Mouse (Mus musculus) midbrain, embryonic 12.5 days (tissue): ENCODE results near the gene Camta2. TPM values are rescaled to one million over a fixed set of nuclear protein-coding genes. Genes with fewer than 3 reads are reported as not detected.
A peak's percentile ranks its signal among the peaks of the same experiment; 100 is the strongest.

Experiments used
- ATAC-seq: fragments of 200-750 bp; cut with Nextera tagmentation; 2 replicates; pipeline ENCODE4 v1.8.0; 2017; ENCODE audit warnings: low read depth, moderate TSS enrichment, moderate library complexity; ENCODE audit not compliant: low FRiP score
- H3K27ac ChIP-seq: fragments of 300-500 bp; sonication (generic); replicated peaks from 2 replicates; pipeline ENCODE4 v1.5.1; 2016; ENCODE audit warnings: mild to moderate bottlenecking
- H3K27me3 ChIP-seq: fragments of 300-500 bp; sonication (generic); 2 replicates; pipeline ENCODE4 v1.6.1; 2016; ENCODE audit warnings: mild to moderate bottlenecking
- H3K36me3 ChIP-seq: fragments of 300-500 bp; sonication (generic); 2 replicates; pipeline ENCODE4 v1.6.1; 2016
- H3K4me1 ChIP-seq: fragments of 300-500 bp; sonication (generic); 2 replicates; pipeline ENCODE4 v1.6.1; 2016
- H3K4me2 ChIP-seq: fragments of 300-500 bp; sonication (generic); replicated peaks from 2 replicates; pipeline ENCODE4 v1.6.1; 2016; ENCODE audit warnings: mild to moderate bottlenecking, moderate library complexity
- H3K4me3 ChIP-seq: fragments of 300-500 bp; sonication (generic); 2 replicates; pipeline ENCODE4 v1.5.1; 2016; ENCODE audit warnings: mild to moderate bottlenecking
- H3K9ac ChIP-seq: fragments of 300-500 bp; sonication (generic); replicated peaks from 2 replicates; pipeline ENCODE4 v1.6.1; 2016; ENCODE audit warnings: mild to moderate bottlenecking, moderate library complexity
- H3K9me3 ChIP-seq: fragments of 300-500 bp; sonication (generic); 2 replicates; pipeline ENCODE4 v1.6.1; 2016; ENCODE audit warnings: mild to moderate bottlenecking
- WGBS: fragments of 180-500 bp; shearing (Covaris S2); methylation state at CpG from one replicate; pipeline ENCODE4 v1.1.7; 2016; 5-methylcytosine and 5-hydroxymethylcytosine counted together
- polyA plus RNA-seq: library from polyadenylated mRNA; unstranded; fragments of >200 nt; fragmentation: Nextera tagmentation; extraction: Ambion mirVana; gene quantifications from 2 replicates; pipeline ENCODE4 v1.2.1, GENCODE M21; 2016

Camta2 gene
- polyA plus RNA-seq, 1 experiment from 2014 or later: 13.0 TPM

DNA sequence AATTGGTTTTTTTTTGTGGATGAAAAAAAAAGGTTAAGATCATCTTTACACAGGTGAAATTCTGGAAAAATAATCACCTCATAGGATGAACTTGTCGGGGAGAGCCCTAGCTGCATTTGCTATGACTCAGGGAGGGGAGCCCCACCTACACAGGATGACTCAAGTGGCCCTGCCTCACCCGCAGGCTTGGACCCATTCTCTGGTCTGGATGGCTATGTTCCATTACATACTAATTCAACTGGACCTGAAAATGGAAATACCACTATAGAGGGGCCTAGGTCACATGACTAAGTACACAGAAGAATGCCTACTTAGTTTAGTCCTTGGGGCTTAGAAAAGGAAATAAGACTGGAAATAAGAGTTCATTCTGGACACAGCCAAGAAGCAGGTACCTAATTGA, 36.5 kb downstream of the Camta2 start:
- no peaks in the 10 kb centered on the region for H3K9me3 ChIP-seq
- no peak overlapping the region for H3K4me2 ChIP-seq
- 85% methylated on average over 2 of the region's 2 CpGs for WGBS
- 0 out of 2 replicates have a peak, but pooled peaks cover 2% of the 10 kb centered on the region for H3K27me3 ChIP-seq
- H3K9ac ChIP-seq: no peak overlapping the region; the same call in 1 of the 2 replicates
- H3K4me1 ChIP-seq: peaks cover 49% of the 10 kb centered on the region
- no peak overlapping the region for H3K27ac ChIP-seq
- H3K36me3 ChIP-seq: peaks cover 43% of the 10 kb centered on the region
- no peak for ATAC-seq
- no peak overlapping the region for H3K4me3 ChIP-seq

DNA sequence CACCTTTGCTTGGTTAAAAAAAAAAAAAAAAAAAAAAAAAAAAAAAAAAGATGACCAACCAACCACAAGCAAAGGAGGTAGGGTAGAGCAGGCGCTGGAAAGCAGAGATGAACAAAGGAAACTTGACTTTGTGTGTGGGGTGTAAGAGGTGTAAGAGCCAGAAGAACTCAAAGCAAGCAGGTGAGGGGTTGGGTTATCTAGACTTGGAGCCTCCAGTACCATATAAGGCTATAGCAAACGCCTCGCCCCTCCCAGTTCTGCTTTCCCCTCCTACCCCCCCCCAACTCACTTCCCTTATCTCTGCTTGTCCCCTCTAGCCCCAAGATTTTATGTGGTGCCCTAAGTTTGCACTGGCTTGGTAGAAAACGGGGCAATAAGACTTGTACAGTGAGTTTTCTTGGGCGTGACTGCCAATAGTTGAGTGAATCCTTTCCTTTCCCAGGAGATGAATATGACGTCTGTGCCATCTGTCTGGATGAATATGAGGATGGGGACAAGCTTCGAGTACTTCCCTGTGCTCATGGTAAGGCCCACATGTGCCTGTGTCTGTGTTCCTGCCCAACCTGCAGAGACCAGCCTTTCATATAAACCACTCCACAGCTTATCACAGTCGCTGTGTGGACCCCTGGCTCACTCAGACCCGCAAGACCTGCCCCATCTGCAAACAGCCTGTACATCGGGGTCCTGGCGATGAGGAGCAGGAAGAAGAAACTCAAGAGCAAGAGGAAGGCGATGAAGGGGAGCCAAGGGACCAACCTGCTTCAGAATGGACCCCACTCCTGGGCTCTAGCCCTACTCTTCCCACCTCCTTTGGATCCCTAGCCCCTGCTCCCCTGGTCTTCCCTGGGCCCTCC, 37.4 kb downstream of the Camta2 start:
- 87% methylated on average over 12 of the region's 12 CpGs for WGBS
- Histone ChIP-seq H3K4me1 (peaks cover 49% of the 10 kb centered on the region), H3K27me3 (no peaks in the 10 kb centered on the region), H3K9ac (no peak overlapping the region; the same call in 1 of the 2 replicates), H3K9me3 (no peaks in the 10 kb centered on the region), H3K27ac (no peak overlapping the region), H3K4me2 (no peak overlapping the region), H3K36me3 (peaks cover 43% of the 10 kb centered on the region), H3K4me3 (no peak overlapping the region; the same call in 1 of the 2 replicates)
- no peak for ATAC-seq

DNA sequence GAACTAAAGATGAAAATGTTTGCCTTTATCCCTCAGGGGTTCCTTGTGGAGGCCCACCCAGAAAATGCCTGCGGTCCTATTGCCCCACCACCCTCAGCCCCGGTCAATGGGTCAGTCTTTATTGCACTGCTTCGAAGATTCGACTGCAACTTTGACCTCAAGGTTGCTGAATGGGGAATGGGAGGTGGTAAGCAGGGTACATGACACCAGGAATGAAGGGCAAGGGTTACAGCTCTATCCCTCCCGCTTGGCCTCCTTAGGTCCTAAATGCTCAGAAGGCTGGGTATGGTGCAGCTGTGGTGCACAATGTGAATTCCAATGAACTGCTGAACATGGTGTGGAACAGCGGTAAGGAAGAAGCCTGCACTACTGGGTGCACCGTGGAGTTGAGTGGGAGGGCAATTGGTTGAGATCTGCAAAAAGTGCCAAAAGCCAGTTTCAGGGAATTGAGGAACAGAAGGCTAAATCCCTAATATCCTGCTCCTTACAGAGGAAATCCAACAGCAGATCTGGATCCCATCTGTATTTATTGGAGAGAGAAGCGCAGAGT, 38.6 kb downstream of the Camta2 start:
- H3K36me3 ChIP-seq: peaks cover 56% of the 10 kb centered on the region
- no peak overlapping the region; the same call in 1 of the 2 replicates for H3K4me3 ChIP-seq

DNA sequence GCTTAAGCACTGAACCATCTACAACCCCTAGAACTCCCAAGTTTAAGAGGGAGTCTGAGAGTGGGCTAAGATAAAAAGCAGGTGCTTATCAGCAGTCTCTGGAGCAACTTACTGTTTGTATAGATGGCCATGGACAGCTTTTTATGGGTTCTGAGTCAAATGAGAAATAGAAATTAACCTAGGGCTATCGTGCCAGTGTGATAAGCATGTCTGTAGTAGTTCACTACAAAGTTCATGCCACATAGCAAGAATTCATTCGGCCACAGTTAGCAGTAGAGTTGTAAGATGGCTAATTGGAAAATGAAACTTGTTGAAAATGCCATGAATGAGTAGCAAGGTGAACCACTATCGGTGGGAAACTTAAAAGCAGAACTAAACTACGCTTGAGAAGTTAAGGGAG, 39.4 kb downstream of the Camta2 start:
- peak overlapping the region; percentile 85 for H3K4me2 ChIP-seq
- peaks cover 54% of the 10 kb centered on the region for H3K4me1 ChIP-seq
- H3K36me3 ChIP-seq: peaks cover 60% of the 10 kb centered on the region
- peak overlapping the region; percentile 76; the same call in 1 of the 2 replicates for H3K9ac ChIP-seq
- H3K4me3 ChIP-seq: peak overlapping the region; percentile 68
- 90% methylated on average over 4 of the region's 4 CpGs for WGBS
- ATAC-seq: no peak
- H3K27ac ChIP-seq: no peak overlapping the region
- no peaks in the 10 kb centered on the region for H3K27me3 ChIP-seq
- H3K9me3 ChIP-seq: no peaks in the 10 kb centered on the region

More for the DNA sequence above, 38.6 kb downstream of the Camta2 start:
- Histone ChIP-seq H3K9ac (no peak overlapping the region), H3K4me1 (peaks cover 54% of the 10 kb centered on the region), H3K9me3 (no peaks in the 10 kb centered on the region), H3K27ac (no peak overlapping the region), H3K27me3 (no peaks in the 10 kb centered on the region), H3K4me2 (no peak overlapping the region)
- no peak for ATAC-seq
- 90% methylated on average over 8 of the region's 8 CpGs for WGBS

DNA sequence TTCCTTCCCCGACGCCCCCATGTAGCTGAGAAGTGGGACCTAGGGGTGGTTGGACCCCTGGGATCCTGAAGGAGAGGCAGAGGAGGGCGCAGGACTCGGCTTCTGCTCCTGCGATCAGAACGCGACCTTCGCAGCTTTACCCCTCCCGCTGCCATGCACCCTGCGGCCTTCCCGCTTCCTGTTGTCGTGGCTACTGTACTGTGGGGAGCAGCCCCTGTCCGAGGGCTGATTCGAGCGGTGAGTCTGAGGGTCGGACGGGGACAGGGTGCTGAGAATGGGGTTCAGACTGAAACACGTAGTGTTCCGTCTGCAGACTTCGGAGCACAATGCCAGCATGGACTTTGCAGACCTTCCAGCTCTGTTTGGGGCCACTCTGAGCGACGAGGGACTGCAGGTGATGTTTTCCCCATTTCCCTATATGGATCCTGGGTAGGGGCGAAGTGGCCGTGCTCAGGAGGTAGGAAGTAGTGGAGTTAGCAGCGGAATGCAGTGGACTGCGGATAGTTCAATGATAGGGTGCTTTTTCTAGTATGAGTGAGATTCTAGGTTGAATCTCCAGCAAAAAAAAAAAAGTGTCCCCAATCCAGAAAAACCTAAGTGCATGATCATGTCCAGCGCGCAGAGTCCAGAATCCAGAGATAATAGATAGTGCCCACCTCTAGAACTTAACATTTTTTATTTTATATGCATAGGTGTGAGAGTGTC, 40.0 kb downstream of the Camta2 start:
- 4% methylated on average over 28 of the region's 28 CpGs for WGBS
- ATAC-seq: peak; percentile 17
- Histone ChIP-seq H3K4me3 (peak overlapping the region; percentile 68), H3K4me2 (peak overlapping the region; percentile 85), H3K36me3 (peaks cover 63% of the 10 kb centered on the region), H3K4me1 (peaks cover 50% of the 10 kb centered on the region), H3K9me3 (no peaks in the 10 kb centered on the region), H3K27me3 (no peaks in the 10 kb centered on the region), H3K9ac (peak overlapping the region; percentile 76), H3K27ac (peak overlapping the region; percentile 92)

DNA sequence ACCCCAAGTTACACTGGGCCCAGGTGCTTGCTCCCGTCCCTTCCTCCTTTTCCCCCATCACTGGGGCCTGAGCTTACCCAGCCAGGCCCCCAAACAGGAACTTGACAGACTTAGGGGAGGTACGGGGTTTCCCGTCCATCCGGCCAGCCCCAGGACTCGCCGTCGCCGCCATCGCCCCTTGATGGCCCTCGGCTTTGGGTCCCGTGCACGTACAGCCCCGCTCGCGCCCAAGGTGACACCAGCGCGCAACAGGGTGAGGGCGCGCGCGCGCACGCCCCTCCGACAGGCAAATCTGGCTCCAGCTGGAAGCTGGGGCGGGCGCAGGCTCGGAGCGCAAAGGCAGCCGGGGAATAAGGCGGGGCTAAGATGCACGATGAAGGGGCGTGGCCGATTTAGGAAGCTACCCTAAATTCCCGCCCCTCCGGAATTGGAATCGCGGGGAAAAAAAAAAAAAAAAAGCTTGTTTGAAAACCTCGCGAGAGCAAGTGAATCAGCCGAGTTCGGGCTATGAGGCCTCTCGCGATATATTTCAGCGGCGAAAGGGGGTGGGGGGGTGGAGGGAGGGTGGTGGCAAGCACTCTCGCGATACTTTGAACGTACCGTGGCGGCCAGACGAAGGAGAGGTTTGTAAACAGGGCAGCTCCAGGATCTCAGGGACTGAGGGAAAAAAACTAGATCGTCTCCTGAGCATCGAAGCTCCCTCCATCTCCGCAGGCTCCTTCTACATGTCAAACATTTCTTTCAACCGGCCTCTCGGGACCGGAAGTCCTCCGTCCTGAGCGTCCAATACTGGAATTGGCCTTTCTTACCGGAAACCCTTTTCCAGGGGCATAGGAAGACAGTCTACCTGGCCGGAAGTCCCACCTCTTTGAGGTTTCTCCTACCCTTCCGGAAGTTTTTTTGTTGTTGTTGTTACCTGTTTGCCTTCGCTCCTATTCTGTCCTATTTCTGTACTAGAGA, 40.9 kb downstream of the Camta2 start, which contains the start of the genes Rnf167 and Slc25a11:
Gene Rnf167 (plus strand): TSS at position 545 of the 960 bp plus-strand sequence.
Gene Slc25a11 (minus strand): TSS at position 789 of the 960 bp plus-strand sequence.
- under 1% methylated on average over 61 of the region's 63 CpGs for WGBS
- Histone ChIP-seq H3K9ac (peak within 1 kb of the TSS; percentile 86), H3K4me2 (peak within 1 kb of the TSS; percentile 85), H3K27ac (peak within 1 kb of the TSS; percentile 92), H3K4me1 (peaks cover 41% of the 10 kb centered on the region), H3K4me3 (peak within 1 kb of the TSS; percentile 68), H3K9me3 (no peaks in the 10 kb centered on the region), H3K36me3 (peaks cover 55% of the 10 kb centered on the region), H3K27me3 (no peaks in the 10 kb centered on the region)
- ATAC-seq: peak; percentile 87

DNA sequence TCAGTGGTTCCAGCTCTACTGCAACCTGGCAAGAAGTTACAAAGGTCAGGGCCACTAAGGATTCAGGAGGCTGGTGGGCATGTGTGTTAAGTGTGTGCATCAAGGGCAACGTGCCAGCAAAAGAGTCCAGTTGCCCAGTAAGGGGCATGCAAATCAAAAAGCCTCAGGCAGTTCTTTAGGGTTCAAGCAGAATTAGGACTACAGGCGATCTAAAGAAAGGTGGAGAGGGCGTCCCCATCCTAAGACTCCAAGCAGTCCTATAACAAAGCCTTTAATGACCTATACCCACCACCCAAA, 41.7 kb downstream of the Camta2 start:
- H3K4me1 ChIP-seq: peaks cover 39% of the 10 kb centered on the region
- H3K4me3 ChIP-seq: peak overlapping the region; percentile 68
- WGBS: 27% methylated on average over 3 of the region's 3 CpGs
- peak overlapping the region; percentile 84 for H3K4me2 ChIP-seq
- H3K27ac ChIP-seq: peak overlapping the region; percentile 88
- no peaks in the 10 kb centered on the region for H3K27me3 ChIP-seq
- H3K9ac ChIP-seq: peak overlapping the region; percentile 86
- peaks cover 47% of the 10 kb centered on the region for H3K36me3 ChIP-seq
- 0 out of 2 replicates have a peak, but pooled peaks have one; percentile 4 for ATAC-seq
- no peaks in the 10 kb centered on the region for H3K9me3 ChIP-seq

DNA sequence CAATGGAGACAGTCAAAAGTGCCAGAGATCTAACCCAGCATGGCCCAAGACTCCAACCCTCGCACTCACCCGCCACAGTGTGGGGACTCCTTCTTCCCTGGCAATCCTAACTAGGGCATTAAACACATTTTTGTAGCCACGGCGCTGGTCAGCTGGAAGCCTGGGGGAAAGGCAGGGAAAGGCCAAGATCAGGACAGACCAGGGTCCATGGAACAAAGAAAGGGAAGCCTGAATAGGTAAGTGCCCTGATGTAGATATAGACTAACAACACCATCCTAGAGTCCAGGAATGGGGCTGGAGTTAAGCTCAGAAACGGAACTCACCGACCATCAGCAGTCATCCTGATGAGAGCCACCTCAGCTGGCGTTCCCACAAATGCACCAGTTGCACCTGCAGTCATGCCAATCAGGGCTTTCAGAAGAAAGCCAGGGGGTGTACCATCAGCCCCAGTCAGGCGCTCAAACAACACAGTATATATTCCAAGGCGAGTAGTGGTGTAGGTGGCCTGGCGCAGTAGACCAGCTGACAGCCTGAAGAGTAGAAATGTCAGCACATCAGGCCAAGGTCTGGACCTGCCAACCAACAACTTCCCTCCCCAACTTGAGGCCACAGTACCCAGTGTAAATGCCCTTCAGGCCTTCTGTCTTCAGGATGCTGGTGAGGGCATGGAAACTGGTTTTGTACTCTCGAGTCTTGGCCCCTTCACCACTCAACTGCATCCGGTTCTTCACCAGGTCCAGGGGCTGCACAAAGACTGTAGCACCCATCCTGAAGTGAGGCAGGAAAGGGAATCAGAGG, 42.2 kb downstream of the Camta2 start:
- Histone ChIP-seq H3K4me3 (peak overlapping the region; percentile 68), H3K9ac (peak overlapping the region; percentile 86), H3K27ac (peak overlapping the region; percentile 88), H3K27me3 (no peaks in the 10 kb centered on the region), H3K9me3 (no peaks in the 10 kb centered on the region), H3K4me1 (peaks cover 36% of the 10 kb centered on the region), H3K36me3 (peaks cover 41% of the 10 kb centered on the region), H3K4me2 (peak overlapping the region; percentile 84)
- WGBS: 93% methylated on average over 12 of the region's 12 CpGs
- ATAC-seq: no peak

DNA sequence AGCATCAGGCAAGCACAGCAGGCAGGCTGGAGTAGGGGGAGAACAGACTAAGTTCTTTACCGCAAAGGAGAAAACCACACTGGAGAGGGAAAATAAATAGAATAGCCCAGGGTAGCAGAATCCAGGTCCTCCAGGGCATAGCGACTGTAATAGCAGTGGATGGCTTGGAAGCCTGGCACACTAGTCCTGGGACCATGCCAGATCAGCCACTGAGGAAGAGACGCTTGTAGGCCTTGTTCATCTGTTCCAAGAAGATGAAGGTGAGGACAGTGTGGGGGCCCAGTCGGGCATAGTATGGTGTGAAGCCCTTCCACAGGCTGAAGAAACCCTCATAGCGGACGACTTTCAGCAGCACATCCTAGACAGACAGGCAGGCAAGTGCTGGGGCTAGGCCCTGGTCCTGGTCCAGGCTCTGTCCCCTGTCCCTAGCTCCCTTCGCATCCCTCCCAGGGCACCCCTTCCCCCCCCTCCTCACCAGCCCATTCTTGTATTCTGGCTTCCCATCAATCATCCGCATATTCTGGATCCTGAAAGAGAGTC, 43.3 kb downstream of the Camta2 start:
- peaks cover 36% of the 10 kb centered on the region for H3K4me1 ChIP-seq
- H3K9ac ChIP-seq: no peak overlapping the region
- H3K4me2 ChIP-seq: no peak overlapping the region
- ATAC-seq: no peak
- no peaks in the 10 kb centered on the region for H3K9me3 ChIP-seq
- H3K36me3 ChIP-seq: peaks cover 31% of the 10 kb centered on the region
- no peaks in the 10 kb centered on the region for H3K27me3 ChIP-seq
- H3K27ac ChIP-seq: no peak overlapping the region
- 95% methylated on average over 8 of the region's 8 CpGs for WGBS
- H3K4me3 ChIP-seq: no peak overlapping the region

DNA sequence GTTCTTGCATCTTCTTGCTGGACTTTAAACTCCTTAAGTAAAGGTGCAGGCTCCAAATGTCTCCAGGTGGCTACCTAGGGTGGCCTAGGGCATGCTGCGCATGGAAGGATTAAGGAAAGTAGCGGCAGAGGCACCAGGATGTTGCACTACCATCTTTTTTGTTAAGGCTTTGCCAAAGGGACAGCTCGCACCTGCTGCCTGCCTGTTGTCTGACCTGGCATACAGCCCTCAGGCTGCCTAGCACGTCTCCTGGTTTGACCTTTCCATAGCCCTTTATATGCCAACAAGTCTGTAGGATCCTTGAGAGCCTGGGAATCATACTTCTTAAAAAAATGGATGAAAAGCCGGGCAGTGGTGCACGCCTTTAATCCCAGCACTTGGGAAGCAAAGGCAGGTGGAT, 44.9 kb downstream of the Camta2 start:
- no peak overlapping the region for H3K4me2 ChIP-seq
- H3K27me3 ChIP-seq: no peaks in the 10 kb centered on the region
- no peak for ATAC-seq
- no peaks in the 10 kb centered on the region for H3K9me3 ChIP-seq
- H3K9ac ChIP-seq: no peak overlapping the region
- H3K4me3 ChIP-seq: no peak overlapping the region
- 91% methylated on average over 6 of the region's 6 CpGs for WGBS
- peaks cover 22% of the 10 kb centered on the region for H3K4me1 ChIP-seq
- no peak overlapping the region for H3K27ac ChIP-seq
- H3K36me3 ChIP-seq: peaks cover 20% of the 10 kb centered on the region
